Mouse (Mus musculus) heart, embryonic 16.5 days (tissue): ENCODE results near the gene Car3. TPM values are rescaled to one million over a fixed set of nuclear protein-coding genes. Genes with fewer than 3 reads are reported as not detected.

Experiments
- ATAC-seq: fragments of 200-750 bp; cut with Nextera tagmentation; replicated peaks from 2 replicates; pipeline ENCODE4 v1.8.0; 2017; ENCODE audit warnings: moderate number of reproducible peaks; ENCODE audit not compliant: insufficient read depth, low FRiP score; ENCODE audit errors: extremely low read depth
- H3K27ac ChIP-seq: fragments of 300-500 bp; sonication (generic); 2 replicates; pipeline ENCODE4 v1.5.1; 2014; ENCODE audit warnings: mild to moderate bottlenecking, low read length, control low read depth, moderate library complexity
- H3K27me3 ChIP-seq: fragments of 300-500 bp; sonication (generic); 2 replicates; pipeline ENCODE4 v1.6.1; 2014; ENCODE audit warnings: low read length, mixed read lengths; ENCODE audit not compliant: control insufficient read depth, insufficient read depth
- H3K36me3 ChIP-seq: fragments of 300-500 bp; sonication (generic); 2 replicates; pipeline ENCODE4 v1.6.1; 2014; ENCODE audit not compliant: control insufficient read depth, insufficient read depth
- H3K4me1 ChIP-seq: fragments of 300-500 bp; sonication (generic); 2 replicates; pipeline ENCODE4 v1.6.1; 2014; ENCODE audit warnings: low read length, mixed read lengths; ENCODE audit not compliant: control insufficient read depth, insufficient read depth
- H3K4me2 ChIP-seq: fragments of 300-500 bp; sonication (generic); 2 replicates; pipeline ENCODE4 v1.6.1; 2014; ENCODE audit warnings: low read depth, mild to moderate bottlenecking, control low read depth, low read length
- H3K4me3 ChIP-seq: fragments of 300-500 bp; sonication (generic); 2 replicates; pipeline ENCODE4 v1.5.1; 2014; ENCODE audit warnings: mild to moderate bottlenecking, control low read depth, low read length
- H3K9ac ChIP-seq: fragments of 300-500 bp; sonication (generic); 2 replicates; pipeline ENCODE4 v1.6.1; 2014; ENCODE audit warnings: low read length, control low read depth
- H3K9me3 ChIP-seq: fragments of 300-500 bp; sonication (generic); replicated peaks from 2 replicates; pipeline ENCODE4 v1.6.1; 2016; ENCODE audit warnings: low read length; ENCODE audit not compliant: control insufficient read depth
- WGBS: fragments of 180-500 bp; shearing (Covaris S2); extraction: QIAGEN DNeasy Blood & Tissue Kit; methylation state at CpG from one replicate; pipeline ENCODE4 v1.1.7; 2014; 5-methylcytosine and 5-hydroxymethylcytosine counted together
- polyA plus RNA-seq: library from polyadenylated mRNA; unstranded; fragments of >200 nt; fragmentation: Nextera tagmentation; extraction: Ambion mirVana; gene quantifications from 2 replicates; pipeline ENCODE4 v1.2.1, GENCODE M21; 2015

The Car3 gene
- polyA plus RNA-seq, 1 experiment from 2014 or later: 9.1 TPM

DNA sequence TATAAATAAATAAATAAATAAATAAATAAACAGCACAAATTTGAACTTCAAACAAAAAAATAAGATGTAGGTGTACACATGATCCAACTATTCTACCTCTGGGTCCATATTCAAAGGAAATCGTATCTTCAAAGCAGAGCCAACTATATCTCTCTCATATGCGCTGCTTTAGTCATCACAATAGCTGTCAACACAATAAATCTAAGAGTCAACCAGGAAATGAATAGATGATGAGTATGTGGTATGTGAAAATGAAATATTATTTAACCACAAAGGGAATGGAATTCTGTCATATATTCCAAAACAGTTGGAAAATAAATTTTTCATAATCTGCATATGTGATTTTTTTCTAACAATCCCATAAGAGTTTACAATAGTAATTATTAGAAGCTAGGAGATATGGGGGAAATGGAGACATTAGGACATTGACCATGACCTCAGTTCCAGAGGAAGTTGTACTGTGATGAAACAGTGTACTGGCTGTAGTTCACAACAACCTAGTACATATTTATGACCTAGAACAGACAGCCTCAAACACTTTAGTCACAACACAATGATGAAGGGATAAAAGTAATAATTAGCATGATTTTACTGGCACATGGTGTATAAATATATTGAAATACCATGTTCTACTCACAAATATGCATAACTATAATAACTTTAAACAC is 14.6 kb upstream of the Car3 start:
- no peak overlapping the region for H3K27ac ChIP-seq
- H3K4me1 ChIP-seq: no peaks in the 10 kb centered on the region
- no peak for ATAC-seq
- H3K9me3 ChIP-seq: no peaks in the 10 kb centered on the region
- no peak overlapping the region for H3K9ac ChIP-seq
- 71% methylated on average over 2 of the region's 2 CpGs for WGBS
- H3K27me3 ChIP-seq: no peaks in the 10 kb centered on the region
- no peak overlapping the region for H3K4me2 ChIP-seq
- H3K36me3 ChIP-seq: no peaks in the 10 kb centered on the region
- H3K4me3 ChIP-seq: no peak overlapping the region

DNA sequence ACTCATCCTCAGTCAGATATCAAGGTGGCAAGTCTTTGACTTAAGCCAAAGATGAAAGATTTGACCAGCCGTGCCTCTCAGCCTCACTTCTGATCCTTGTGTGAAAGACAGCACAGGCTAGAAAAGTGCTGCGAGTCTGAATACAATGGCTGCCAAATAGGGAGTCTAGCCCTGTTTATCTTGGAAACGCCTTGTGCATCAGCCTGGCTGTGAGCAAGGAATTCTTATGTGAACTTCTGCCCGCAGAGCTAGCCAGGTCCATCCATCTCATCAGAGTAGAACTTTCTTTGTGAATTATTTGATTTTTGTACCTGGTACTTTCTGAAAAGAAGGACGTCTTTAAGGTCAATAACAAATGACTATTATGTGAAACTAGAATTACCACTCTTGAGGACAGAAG is 9.3 kb upstream of the Car3 start:
- WGBS: 54% methylated on average over 5 of the region's 5 CpGs
- Histone ChIP-seq H3K36me3 (no peaks in the 10 kb centered on the region), H3K4me1 (no peaks in the 10 kb centered on the region), H3K9ac (no peak overlapping the region), H3K9me3 (no peaks in the 10 kb centered on the region), H3K27me3 (no peaks in the 10 kb centered on the region), H3K4me2 (no peak overlapping the region), H3K4me3 (no peak overlapping the region), H3K27ac (no peak overlapping the region)
- ATAC-seq: no peak

DNA sequence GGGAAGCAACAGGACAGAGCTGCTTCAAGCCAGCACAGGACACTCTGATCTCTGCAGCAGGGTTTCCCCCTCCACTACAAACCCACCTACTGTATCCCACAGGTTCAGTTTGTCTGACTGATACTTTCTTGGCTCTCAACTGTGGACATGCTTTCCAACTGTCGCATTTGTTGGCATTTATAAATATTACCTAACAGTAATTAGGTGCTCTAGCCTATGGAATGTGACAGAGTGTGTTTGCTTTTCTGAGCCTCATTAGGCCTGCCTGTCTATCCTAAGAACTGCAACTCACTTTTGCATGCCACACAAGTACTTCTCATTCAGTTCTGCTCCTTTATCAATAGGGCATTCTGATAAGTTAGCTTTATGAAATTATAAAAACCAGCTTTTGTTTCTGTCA is 8.9 kb upstream of the Car3 start:
- H3K9ac ChIP-seq: no peak overlapping the region
- ATAC-seq: no peak
- H3K4me1 ChIP-seq: no peaks in the 10 kb centered on the region
- no peaks in the 10 kb centered on the region for H3K36me3 ChIP-seq
- H3K27ac ChIP-seq: no peak overlapping the region
- H3K4me2 ChIP-seq: no peak overlapping the region
- no peak overlapping the region for H3K4me3 ChIP-seq
- no peaks in the 10 kb centered on the region for H3K27me3 ChIP-seq
- WGBS: 44% methylated on average over 1 of the region's 1 CpGs
- no peaks in the 10 kb centered on the region for H3K9me3 ChIP-seq

DNA sequence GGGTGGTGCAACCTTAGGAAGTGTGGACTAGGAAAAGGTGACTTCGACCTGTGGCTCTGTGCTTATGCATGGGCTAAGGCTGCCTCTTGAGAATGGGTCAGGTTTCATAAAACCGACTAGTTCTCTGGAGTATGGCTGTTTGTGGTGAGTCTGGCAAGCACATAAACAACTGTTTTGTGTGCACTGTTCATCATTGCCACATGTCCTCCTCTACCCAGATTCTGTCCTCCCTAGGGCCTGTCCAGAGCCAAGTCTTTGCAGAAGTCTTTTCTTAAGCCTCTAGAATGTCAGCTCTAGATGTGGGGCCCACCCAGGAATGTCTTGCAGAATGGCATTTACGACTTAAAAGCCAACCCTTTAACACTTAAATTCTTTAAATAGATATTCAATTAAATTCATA is 5.4 kb upstream of the Car3 start:
- ATAC-seq: no peak
- Histone ChIP-seq H3K27me3 (no peaks in the 10 kb centered on the region), H3K9me3 (no peaks in the 10 kb centered on the region), H3K4me3 (no peak overlapping the region), H3K27ac (no peak overlapping the region), H3K36me3 (no peaks in the 10 kb centered on the region), H3K4me2 (no peak overlapping the region), H3K4me1 (peaks cover 5% of the 10 kb centered on the region), H3K9ac (no peak overlapping the region)
- 71% methylated on average over 3 of the region's 3 CpGs for WGBS

DNA sequence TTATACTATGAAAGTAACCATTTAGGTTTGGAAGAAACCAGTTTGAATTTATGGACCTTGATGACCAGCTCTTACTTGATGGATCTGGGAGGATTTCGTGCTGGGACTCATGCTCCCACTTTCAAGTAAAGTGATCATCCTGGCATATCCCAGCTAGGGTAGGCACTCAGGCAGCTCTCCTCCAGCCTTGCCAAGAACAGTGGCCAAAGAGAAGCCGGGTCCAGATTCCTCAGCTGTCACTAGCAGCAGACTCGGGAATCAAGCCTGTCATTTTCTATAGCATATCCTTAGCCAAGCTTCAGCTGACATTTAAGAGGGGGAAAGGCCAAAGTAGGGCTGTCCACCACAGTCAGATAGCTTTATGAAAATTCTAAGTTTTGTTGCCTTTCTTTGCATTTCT is 3.0 kb upstream of the Car3 start:
- 63% methylated on average over 3 of the region's 3 CpGs for WGBS
- Histone ChIP-seq H3K9ac (no peak overlapping the region), H3K9me3 (no peaks in the 10 kb centered on the region), H3K4me3 (no peak overlapping the region), H3K27me3 (no peaks in the 10 kb centered on the region), H3K4me1 (peaks cover 9% of the 10 kb centered on the region), H3K4me2 (no peak overlapping the region), H3K27ac (no peak overlapping the region), H3K36me3 (no peaks in the 10 kb centered on the region)
- ATAC-seq: no peak

DNA sequence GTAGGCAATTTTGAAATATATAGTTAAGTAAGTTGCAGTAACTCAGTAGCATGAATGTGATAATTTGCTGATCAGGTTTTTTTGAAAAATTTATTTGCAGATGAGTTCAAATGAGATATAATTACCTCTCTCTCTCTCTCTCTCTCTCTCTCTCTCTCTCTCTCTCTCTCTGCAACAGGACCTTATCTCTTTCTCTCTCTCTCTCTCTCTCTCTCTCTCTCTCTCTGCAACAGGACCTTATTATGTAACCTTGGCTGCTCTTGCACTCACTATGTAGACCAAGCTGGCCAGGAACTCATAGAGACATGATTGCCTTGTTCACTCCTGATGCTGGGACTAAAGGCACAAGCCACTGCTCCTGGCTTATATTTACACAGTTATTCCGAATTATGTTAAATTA is 2.1 kb upstream of the Car3 start:
- Histone ChIP-seq H3K4me2 (no peak overlapping the region), H3K36me3 (no peaks in the 10 kb centered on the region), H3K4me3 (no peak overlapping the region), H3K9ac (no peak overlapping the region), H3K27me3 (no peaks in the 10 kb centered on the region), H3K27ac (no peak overlapping the region), H3K4me1 (peaks cover 9% of the 10 kb centered on the region), H3K9me3 (no peaks in the 10 kb centered on the region)
- ATAC-seq: no peak
- WGBS: 68% methylated on average over 1 of the region's 1 CpGs

DNA sequence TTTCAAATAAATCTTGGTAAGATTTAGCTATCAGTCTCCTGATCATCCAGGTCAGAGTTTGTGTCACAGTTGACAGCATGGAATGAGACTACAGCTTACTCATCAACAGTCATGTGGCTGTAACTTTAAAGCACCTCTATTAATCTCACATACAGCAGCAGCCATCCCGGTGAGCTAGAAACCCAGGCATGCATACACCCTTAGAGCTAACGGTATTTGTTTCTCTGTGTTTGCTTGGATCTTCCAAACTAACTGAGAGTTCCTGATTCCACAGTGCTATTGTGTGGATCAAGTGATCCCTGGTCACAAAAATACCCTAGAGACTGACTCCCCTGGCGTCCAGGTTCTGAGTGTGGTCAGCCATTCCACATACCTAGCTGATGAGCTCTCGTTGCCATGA is 1.5 kb upstream of the Car3 start:
- peaks cover 9% of the 10 kb centered on the region for H3K4me1 ChIP-seq
- H3K4me2 ChIP-seq: no peak overlapping the region

DNA sequence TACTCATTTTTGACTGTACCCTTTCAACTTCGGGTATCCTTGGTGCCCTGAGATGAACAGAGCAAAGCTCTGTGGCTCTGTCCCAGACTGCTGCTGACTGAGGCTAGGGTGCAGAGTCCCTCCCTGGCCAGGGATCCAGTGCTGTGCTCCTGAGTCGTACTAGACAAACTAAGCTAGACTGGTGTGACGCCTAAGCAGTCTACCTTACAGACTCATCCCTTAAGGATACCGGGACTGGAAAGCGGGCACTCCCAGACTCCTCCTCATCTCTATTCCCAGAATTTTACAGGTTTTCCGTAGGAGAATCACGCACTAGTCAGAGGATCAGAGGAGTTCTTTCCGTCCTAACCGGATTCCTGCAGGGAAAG is 674 bp upstream of the Car3 start:
- H3K9ac ChIP-seq: peak overlapping the region; percentile 26; the same call in 1 of the 2 replicates
- H3K4me1 ChIP-seq: peaks cover 9% of the 10 kb centered on the region
- no peak for ATAC-seq
- peak overlapping the region; percentile 45 for H3K4me3 ChIP-seq
- WGBS: 2% methylated on average over 9 of the region's 9 CpGs
- H3K36me3 ChIP-seq: no peaks in the 10 kb centered on the region
- H3K9me3 ChIP-seq: no peaks in the 10 kb centered on the region
- H3K27me3 ChIP-seq: no peaks in the 10 kb centered on the region
- peak overlapping the region; percentile 73 for H3K4me2 ChIP-seq
- no peak overlapping the region for H3K27ac ChIP-seq

More for the DNA sequence above, 1.5 kb upstream of the Car3 start:
- no peaks in the 10 kb centered on the region for H3K27me3 ChIP-seq
- no peak overlapping the region for H3K4me3 ChIP-seq
- WGBS: 32% methylated on average over 4 of the region's 4 CpGs
- ATAC-seq: no peak
- H3K9me3 ChIP-seq: no peaks in the 10 kb centered on the region
- no peak overlapping the region for H3K9ac ChIP-seq
- H3K27ac ChIP-seq: no peak overlapping the region
- no peaks in the 10 kb centered on the region for H3K36me3 ChIP-seq

DNA sequence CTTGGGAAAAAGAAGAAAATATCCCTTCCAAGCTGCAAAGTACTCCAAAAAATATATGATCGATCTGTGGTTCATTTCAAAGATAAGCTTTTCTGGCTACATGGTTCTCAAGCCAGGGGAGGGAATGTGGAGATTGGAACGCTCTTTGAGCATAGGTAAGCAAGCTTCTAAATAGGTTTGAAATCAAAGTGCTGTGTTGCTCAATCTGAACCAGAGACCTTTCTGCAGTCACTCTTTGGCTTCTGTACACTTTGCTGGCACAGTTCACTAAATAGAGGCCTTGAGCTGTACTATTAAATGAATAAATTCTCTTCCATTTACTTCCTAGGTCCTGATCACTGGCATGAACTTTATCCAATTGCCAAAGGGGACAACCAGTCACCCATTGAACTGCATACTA is 610 bp downstream of the Car3 start:
- Histone ChIP-seq H3K36me3 (no peaks in the 10 kb centered on the region), H3K9ac (no peak overlapping the region), H3K4me1 (peaks cover 9% of the 10 kb centered on the region), H3K4me2 (no peak overlapping the region), H3K4me3 (no peak overlapping the region), H3K9me3 (no peaks in the 10 kb centered on the region), H3K27me3 (no peaks in the 10 kb centered on the region), H3K27ac (no peak overlapping the region)
- WGBS: 76% methylated on average over 2 of the region's 2 CpGs
- no peak for ATAC-seq
